Mouse (Mus musculus): ENCODE measurements around the gene Stx16.

- no peak for TF ChIP-seq POLR2A (IDR thresholded peaks at IDR 0.05; ENCODE audit: insufficient read depth, low read depth, low read length)
- TF ChIP-seq CTCF (IDR thresholded peaks at IDR 0.05; ENCODE audit: insufficient read depth, low read depth, low read length), result no peak
These were observed 26.3 kb downstream of the Stx16 start for GRCm38 (mm10) chr2:174102399-174102798.

Measured in olfactory bulb, adult 2 months (tissue).